Mouse (Mus musculus) ES-E14 (cell line): ENCODE measurements around the gene Osbpl2.

Source experiments
- CHD2 ChIP-seq: IDR thresholded peaks from 2 replicates; pipeline ENCODE4 v1.6.1; 2014; ENCODE audit warnings: mild to moderate bottlenecking, low read depth, low read length, inconsistent platforms
- HCFC1 ChIP-seq: IDR thresholded peaks from 2 replicates; pipeline ENCODE4 v1.6.1; 2012; ENCODE audit warnings: low read length, inconsistent platforms, borderline replicate concordance; ENCODE audit not compliant: insufficient read depth
- MAFK ChIP-seq: IDR thresholded peaks from 2 replicates; pipeline ENCODE4 v1.6.1; 2014; ENCODE audit warnings: mild to moderate bottlenecking, low read depth, low read length, inconsistent platforms; ENCODE audit not compliant: insufficient read depth
- ZC3H11A ChIP-seq: IDR thresholded peaks from 2 replicates; pipeline ENCODE4 v1.6.1; 2012; ENCODE audit warnings: low read depth, mild to moderate bottlenecking, inconsistent platforms, low read length, borderline replicate concordance
- ZNF384 ChIP-seq: IDR thresholded peaks from 2 replicates; pipeline ENCODE4 v1.6.1; 2012; ENCODE audit warnings: low read depth, low read length, inconsistent platforms

GRCm38 (mm10) chr2:180077622-180078021 is 41.5 kb upstream of the Osbpl2 start:
- TF ChIP-seq MAFK (no peak), CHD2 (no peak), ZC3H11A (no peak), HCFC1 (no peak), ZNF384 (no peak)
